Mouse (Mus musculus): ENCODE results near the gene Nans. TPM values are rescaled to one million over a fixed set of nuclear protein-coding genes. Genes with fewer than 3 reads are reported as not detected.

The Nans gene
- total RNA-seq (2014; fragmentation: Nextera tagmentation) (77.2 and 94.3 TPM in 2 replicates), total RNA-seq (2017) (86.2 and 97.0 TPM in 2 replicates)

GRCm38 (mm10) chr4:46489028-46489925 lies at the start of gene Nans:
TSS of gene Nans (plus strand) at chr4:46489248.
- ATAC-seq (replicated peaks; ENCODE audit: poor library complexity, severe bottlenecking) = peak; percentile 91

GRCm38 (mm10) chr4:46442501-46442900 lies 46.5 kb upstream of the Nans start:
- peak; percentile 88 for ATAC-seq (replicated peaks; ENCODE audit: poor library complexity, severe bottlenecking)

- ATAC-seq (replicated peaks; ENCODE audit: poor library complexity, severe bottlenecking) = no peak
These were observed 43.7 kb upstream of the Nans start for GRCm38 (mm10) chr4:46445237-46445945.

- ATAC-seq (replicated peaks; ENCODE audit: poor library complexity, severe bottlenecking) = peak; percentile 41
These were observed 41.6 kb upstream of the Nans start for GRCm38 (mm10) chr4:46447461-46447860.

GRCm38 (mm10) chr4:46448886-46449285 lies 40.2 kb upstream of the Nans start:
- ATAC-seq (replicated peaks; ENCODE audit: poor library complexity, severe bottlenecking) = no peak

- ATAC-seq (replicated peaks; ENCODE audit: poor library complexity, severe bottlenecking) = no peak
These were observed 39.0 kb upstream of the Nans start for GRCm38 (mm10) chr4:46450020-46450518.

- ATAC-seq (replicated peaks; ENCODE audit: poor library complexity, severe bottlenecking) = peak; percentile 57
These were observed 38.4 kb upstream of the Nans start, which contains the start of gene Anp32b for GRCm38 (mm10) chr4:46450519-46451131. TSS of gene Anp32b (plus strand) at chr4:46450902.

GRCm38 (mm10) chr4:46451240-46451757 lies 37.7 kb upstream of the Nans start:
- peak; percentile 2; the same call in 1 of the 2 replicates for ATAC-seq (replicated peaks; ENCODE audit: poor library complexity, severe bottlenecking)

GRCm38 (mm10) chr4:46451758-46452480 lies 37.1 kb upstream of the Nans start:
- ATAC-seq (replicated peaks; ENCODE audit: poor library complexity, severe bottlenecking) = peak; percentile 4; the same call in 1 of the 2 replicates

GRCm38 (mm10) chr4:46452481-46452850 lies 36.6 kb upstream of the Nans start:
- ATAC-seq (replicated peaks; ENCODE audit: poor library complexity, severe bottlenecking) = peak; percentile 34

GRCm38 (mm10) chr4:46452855-46453719 lies 36.0 kb upstream of the Nans start:
- no peak for ATAC-seq (replicated peaks; ENCODE audit: poor library complexity, severe bottlenecking)

GRCm38 (mm10) chr4:46454097-46454864 lies 34.8 kb upstream of the Nans start:
- ATAC-seq (replicated peaks; ENCODE audit: poor library complexity, severe bottlenecking) = no peak

GRCm38 (mm10) chr4:46456762-46457161 lies 32.3 kb upstream of the Nans start:
- ATAC-seq (replicated peaks; ENCODE audit: poor library complexity, severe bottlenecking) = no peak

- ATAC-seq (replicated peaks; ENCODE audit: poor library complexity, severe bottlenecking) = no peak
These were observed 31.9 kb upstream of the Nans start for GRCm38 (mm10) chr4:46457186-46457585.

GRCm38 (mm10) chr4:46458411-46458810 lies 30.6 kb upstream of the Nans start:
- ATAC-seq (replicated peaks; ENCODE audit: poor library complexity, severe bottlenecking) = peak; percentile 58; the same call in 1 of the 2 replicates

GRCm38 (mm10) chr4:46463130-46463830 lies 25.8 kb upstream of the Nans start:
- peak; percentile 57; the same call in 1 of the 2 replicates for ATAC-seq (replicated peaks; ENCODE audit: poor library complexity, severe bottlenecking)

- no peak for ATAC-seq (replicated peaks; ENCODE audit: poor library complexity, severe bottlenecking)
These were observed 23.3 kb upstream of the Nans start for GRCm38 (mm10) chr4:46465740-46466139.

All from granulocyte monocyte progenitor cell, adult 5-6 weeks (primary cell).